Mouse (Mus musculus) olfactory bulb, adult 2 months (tissue): Measurements from ENCODE around the gene Slc25a41.

ENCODE experiments used
- CTCF ChIP-seq: fragments of 200-500 bp; IDR thresholded peaks from 2 replicates; pipeline ENCODE4 v1.5.1; 2012; ENCODE audit warnings: low read depth, mild to moderate bottlenecking, low read length, moderate library complexity; ENCODE audit not compliant: insufficient read depth
- POLR2A ChIP-seq: fragments of 200-500 bp; IDR thresholded peaks from 2 replicates; pipeline ENCODE4 v1.6.1; 2012; ENCODE audit warnings: mild to moderate bottlenecking, low read depth, low read length, moderate library complexity; ENCODE audit not compliant: insufficient read depth

- no peak for TF ChIP-seq CTCF
- TF ChIP-seq POLR2A = no peak
These were observed 37.5 kb downstream of the Slc25a41 start for GRCm38 (mm10) chr17:57003994-57004393.
